Mouse (Mus musculus): ENCODE data around the gene Gli2.

GRCm38 (mm10) chr1:119015108-119015507, 38.3 kb downstream of the Gli2 start:
- TF ChIP-seq JUND (IDR thresholded peaks at IDR 0.05; ENCODE audit: low read depth, low read length) (no peak), POLR2AphosphoS5 (IDR thresholded peaks at IDR 0.05; ENCODE audit: borderline replicate concordance, low read depth, low read length) (no peak), ELF1 (IDR thresholded peaks at IDR 0.05; ENCODE audit: low read depth, low read length) (no peak), E2F4 (IDR thresholded peaks at IDR 0.05; ENCODE audit: borderline replicate concordance, low read depth, low read length) (no peak), MYC (IDR thresholded peaks at IDR 0.05; ENCODE audit: low read depth, low read length) (no peak), POLR2A (IDR thresholded peaks at IDR 0.05; ENCODE audit: control insufficient read depth in 1 of 2, insufficient read depth in 1 of 2, low read depth in 1 of 2, low read length in 2 of 2, poor library complexity in 1 of 2) (no peak), CHD2 (IDR thresholded peaks at IDR 0.05; ENCODE audit: low read length) (no peak)

Measured in MEL (cell line).